9 mouse cellular contexts compared by ENCODE assay signal in the genomic region with DNA sequence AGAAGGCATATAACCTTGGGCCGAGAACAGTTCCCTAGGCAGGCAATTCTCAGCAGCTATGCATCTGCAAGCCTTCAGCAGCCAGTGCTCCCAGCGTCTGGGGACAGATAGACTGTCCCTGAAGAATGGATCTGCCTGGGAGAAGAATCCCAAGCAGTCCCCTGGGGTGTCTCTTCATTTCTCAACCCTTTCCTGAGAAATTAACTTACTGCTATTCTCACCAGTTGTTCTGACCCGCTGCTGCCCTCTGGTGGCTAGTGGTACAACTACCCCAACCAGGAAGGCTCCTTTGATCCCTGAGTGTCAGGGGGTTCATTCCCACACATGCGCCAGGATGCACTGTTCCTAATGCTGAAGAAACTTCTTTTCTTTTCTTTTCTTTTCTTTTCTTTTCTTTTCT.
DNase-seq lines count a peak whose midpoint lies in the region; ATAC-seq lines count a peak whose summit lies in the region.
"Had no signal": no experiment of that assay in that cellular context is flagged by ENCODE, and none has a peak within 500 bp of the region (broad histone marks: within the 10 kb centered on the region; RNA-seq: fewer than 3 reads in every experiment).

No protein-coding gene starts in this region.

- no peaks in the 10 kb centered on the region for H3K9me3 ChIP-seq in heart, embryonic 11.5 days (replicated peaks; ENCODE audit: control insufficient read depth, low read length)
- no peaks in the 10 kb centered on the region for H3K9me3 ChIP-seq in heart, embryonic 10.5 days

- H3K27ac ChIP-seq in heart, embryonic 11.5 days (ENCODE audit: low read depth, low read length), result no peak overlapping the region
- H3K27ac ChIP-seq in heart, embryonic 10.5 days, result no peak overlapping the region

- no peak overlapping the region for H3K9ac ChIP-seq in heart, embryonic 11.5 days (ENCODE audit: low read depth, low read length)

- no peak overlapping the region for H3K4me2 ChIP-seq in heart, embryonic 11.5 days

- no peaks in the 10 kb centered on the region for H3K36me3 ChIP-seq in heart, embryonic 11.5 days (ENCODE audit: control insufficient read depth, insufficient read depth, low read length)
- H3K36me3 ChIP-seq in heart, embryonic 10.5 days, result no peaks in the 10 kb centered on the region

- 36% methylated on average over 4 of the region's 4 CpGs for WGBS in heart, embryonic 11.5 days (ENCODE audit: insufficient replicate concordance)
- 34% methylated on average over 4 of the region's 4 CpGs for WGBS in heart, embryonic 10.5 days

- ATAC-seq in heart, embryonic 11.5 days (replicated peaks; ENCODE audit: insufficient number of reproducible peaks, low FRiP score, low TSS enrichment), result no peak
- ATAC-seq in common myeloid progenitor, adult 5-6 weeks (replicated peaks; ENCODE audit: low read depth, poor library complexity, severe bottlenecking), result peak; percentile 86
- ATAC-seq in megakaryocyte-erythroid progenitor cell, adult 5-6 weeks (replicated peaks; ENCODE audit: low FRiP score, low TSS enrichment, poor library complexity, severe bottlenecking), result peak; percentile 78

- H3K4me1 ChIP-seq in heart, embryonic 11.5 days (ENCODE audit: control insufficient read depth, insufficient read depth, low read length), result no peaks in the 10 kb centered on the region
- H3K4me1 ChIP-seq in heart, embryonic 10.5 days, result no peaks in the 10 kb centered on the region

- peak; percentile 97 for DNase-seq in heart, adult 11 months
- DNase-seq in adipocyte (ENCODE audit: low spot score), result peak; percentile 69
- peak; percentile 74 for DNase-seq in heart, embryonic 10.5 days (ENCODE audit: low spot score)
- peak; percentile 64 to 67 for DNase-seq in layer of hippocampus, postnatal 36 days
- peak; percentile 5 to 30 for DNase-seq in spleen, postnatal 36 days (ENCODE audit: low spot score in 2 of 2)

- no peak overlapping the region for H3K4me3 ChIP-seq in heart, embryonic 11.5 days (ENCODE audit: low read depth, low read length)
- no peak overlapping the region for H3K4me3 ChIP-seq in heart, embryonic 10.5 days
- H3K4me3 ChIP-seq: myocyte had no signal

- no peaks in the 10 kb centered on the region for H3K27me3 ChIP-seq in heart, embryonic 11.5 days (ENCODE audit: control insufficient read depth, insufficient read depth, low read length)
- peaks cover 2% of the 10 kb centered on the region; the same call in 1 of the 2 replicates for H3K27me3 ChIP-seq in heart, embryonic 10.5 days (ENCODE audit: insufficient read depth, poor library complexity, severe bottlenecking)

Comparison
In these comparisons a context has a peak if more than half of its experiments do, and no peak if none do; other contexts are left out.
1. DNase-seq: peak in every context shown above with its lines; median percentile 97 in heart, adult 11 months; 74 in heart, embryonic 10.5 days; 69 in adipocyte; 66 in layer of hippocampus, postnatal 36 days; 18 in spleen, postnatal 36 days.